Mouse (Mus musculus): Measurements from ENCODE around the gene Ube2v1.

Gene Ube2v1

GRCm38 (mm10) chr2:167631591-167632448, at the start of gene Ube2v1:
Ube2v1 (minus strand) TSS chr2:167632095.
- peak; percentile 97 for DNase-seq (ENCODE audit: low read depth, low spot score)

- peak; percentile 80 for DNase-seq (ENCODE audit: low read depth, low spot score)
Observed at GRCm38 (mm10) chr2:167680657-167681056, 48.8 kb upstream of the Ube2v1 start.

GRCm38 (mm10) chr2:167679902-167680430, 48.1 kb upstream of the Ube2v1 start:
- DNase-seq (ENCODE audit: low read depth, low spot score), result peak; percentile 72

- peak; percentile 59 for DNase-seq (ENCODE audit: low read depth, low spot score)
Observed at GRCm38 (mm10) chr2:167678600-167678999, 46.7 kb upstream of the Ube2v1 start.

GRCm38 (mm10) chr2:167675120-167675909, 43.4 kb upstream of the Ube2v1 start:
- peak; percentile 80 for DNase-seq (ENCODE audit: low read depth, low spot score)

- DNase-seq (ENCODE audit: low read depth, low spot score), result peak; percentile 36
Observed at GRCm38 (mm10) chr2:167672212-167672685, 40.4 kb upstream of the Ube2v1 start.

- DNase-seq (ENCODE audit: low read depth, low spot score), result no peak
Observed at GRCm38 (mm10) chr2:167671101-167671633, 39.3 kb upstream of the Ube2v1 start.

- no peak for DNase-seq (ENCODE audit: low read depth, low spot score)
Observed at GRCm38 (mm10) chr2:167669398-167669797, 37.5 kb upstream of the Ube2v1 start.

GRCm38 (mm10) chr2:167668426-167668825, 36.5 kb upstream of the Ube2v1 start:
- no peak for DNase-seq (ENCODE audit: low read depth, low spot score)

GRCm38 (mm10) chr2:167665972-167666713, 34.2 kb upstream of the Ube2v1 start:
- no peak for DNase-seq (ENCODE audit: low read depth, low spot score)

GRCm38 (mm10) chr2:167662713-167663112, 30.8 kb upstream of the Ube2v1 start:
- no peak for DNase-seq (ENCODE audit: low read depth, low spot score)

- peak; percentile 76 for DNase-seq (ENCODE audit: low read depth, low spot score)
Observed at GRCm38 (mm10) chr2:167661270-167662203, 29.6 kb upstream of the Ube2v1 start, which contains the start of gene Gm20431. Gm20431 (minus strand) TSS chr2:167661496.

GRCm38 (mm10) chr2:167660611-167660971, 28.7 kb upstream of the Ube2v1 start:
- peak; percentile 40 for DNase-seq (ENCODE audit: low read depth, low spot score)

GRCm38 (mm10) chr2:167659847-167660610, 28.1 kb upstream of the Ube2v1 start:
- DNase-seq (ENCODE audit: low read depth, low spot score), result no peak

GRCm38 (mm10) chr2:167659177-167659846, 27.4 kb upstream of the Ube2v1 start:
- DNase-seq (ENCODE audit: low read depth, low spot score), result no peak

- DNase-seq (ENCODE audit: low read depth, low spot score), result no peak
Observed at GRCm38 (mm10) chr2:167658712-167659111, 26.8 kb upstream of the Ube2v1 start.

- DNase-seq (ENCODE audit: low read depth, low spot score), result no peak
Observed at GRCm38 (mm10) chr2:167657973-167658372, 26.1 kb upstream of the Ube2v1 start.

- no peak for DNase-seq (ENCODE audit: low read depth, low spot score)
Observed at GRCm38 (mm10) chr2:167656629-167657478, 25.0 kb upstream of the Ube2v1 start.

All from R1 (cell line).